Mouse (Mus musculus) B cell, adult 2 months (primary cell): ENCODE results near the gene Rorc.
A peak's percentile ranks its signal among the peaks of the same experiment; 100 is the strongest.

ENCODE experiments used
- DNase-seq, 2 experiments: peaks; one replicate each; pipeline ENCODE4 v3.0.0; 2022

Rorc gene

DNA sequence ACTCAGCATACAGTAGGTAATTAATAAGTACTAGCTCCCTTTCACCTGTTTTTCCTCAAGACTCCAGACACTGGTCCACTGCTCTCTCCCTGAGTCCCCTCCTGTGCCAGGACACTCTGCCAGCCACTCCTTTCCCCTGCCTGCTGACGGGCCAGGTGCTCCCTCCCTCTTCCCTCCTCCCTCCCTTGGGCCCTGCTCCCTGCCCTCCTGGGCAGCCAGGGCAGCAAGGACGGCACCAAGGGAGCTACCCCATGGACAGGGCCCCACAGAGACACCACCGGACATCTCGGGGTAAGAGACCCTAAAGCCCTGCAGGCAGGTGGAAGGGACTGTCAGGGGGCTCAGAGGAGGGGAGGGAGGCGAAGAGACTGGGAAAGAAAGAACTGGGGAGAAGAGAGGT is at the start of gene Rorc:
Gene Rorc (plus strand): TSS at position 154 of the 400 bp plus-strand sequence.
- DNase-seq: no peak

GRCm38 (mm10) chr3:94328681-94329080 is 43.9 kb upstream of the Rorc start:
- no peak for DNase-seq

- no peak for DNase-seq
These were observed 38.2 kb upstream of the Rorc start for GRCm38 (mm10) chr3:94334442-94334841.

GRCm38 (mm10) chr3:94338522-94338921 is 34.1 kb upstream of the Rorc start:
- DNase-seq: no peak

- no peak for DNase-seq
These were observed 30.6 kb upstream of the Rorc start, which contains the start of gene Them5 for GRCm38 (mm10) chr3:94341959-94342422. TSS of gene Them5 (plus strand) at chr3:94342099.

DNA sequence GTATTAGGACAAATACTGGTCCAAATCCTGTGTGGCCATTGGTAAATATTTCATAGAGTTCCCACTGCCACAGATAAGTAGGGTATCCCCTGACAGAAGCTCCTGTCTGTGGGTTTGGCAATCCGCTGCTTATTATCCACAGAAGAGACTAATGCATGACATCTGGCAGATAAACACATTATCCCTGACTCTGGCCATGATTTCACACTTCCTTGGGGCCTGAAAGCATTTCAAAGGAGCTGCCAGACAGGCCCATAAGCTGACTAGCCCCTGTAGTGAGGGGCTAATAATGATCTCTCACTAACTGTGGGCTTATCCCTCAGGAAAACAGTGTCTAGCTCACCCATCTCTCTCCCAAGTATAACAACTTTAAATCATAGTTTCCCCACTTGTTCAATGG is 30.0 kb upstream of the Rorc start:
- DNase-seq: no peak

- DNase-seq: no peak
These were observed 28.4 kb upstream of the Rorc start for GRCm38 (mm10) chr3:94344182-94344581.

DNA sequence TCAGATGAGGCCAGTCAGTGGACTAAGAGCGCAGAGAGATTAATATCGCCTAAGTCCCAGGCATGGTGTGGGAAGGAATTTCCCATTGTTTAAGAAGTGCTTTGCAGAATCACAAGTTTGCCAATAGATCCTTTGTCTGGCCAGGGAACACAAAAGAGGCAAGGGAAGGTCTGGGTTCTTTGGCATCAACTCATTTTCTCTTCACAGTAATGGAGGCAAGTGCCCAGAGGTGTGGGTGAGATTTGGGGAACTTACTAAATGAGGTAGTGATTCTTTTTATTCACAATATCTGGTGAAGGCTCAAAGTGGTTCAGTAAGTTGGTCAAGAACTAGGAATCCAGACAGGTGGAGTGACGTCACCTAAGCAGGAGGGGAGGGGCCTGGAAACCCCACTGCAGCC is 27.7 kb upstream of the Rorc start:
- no peak for DNase-seq

DNA sequence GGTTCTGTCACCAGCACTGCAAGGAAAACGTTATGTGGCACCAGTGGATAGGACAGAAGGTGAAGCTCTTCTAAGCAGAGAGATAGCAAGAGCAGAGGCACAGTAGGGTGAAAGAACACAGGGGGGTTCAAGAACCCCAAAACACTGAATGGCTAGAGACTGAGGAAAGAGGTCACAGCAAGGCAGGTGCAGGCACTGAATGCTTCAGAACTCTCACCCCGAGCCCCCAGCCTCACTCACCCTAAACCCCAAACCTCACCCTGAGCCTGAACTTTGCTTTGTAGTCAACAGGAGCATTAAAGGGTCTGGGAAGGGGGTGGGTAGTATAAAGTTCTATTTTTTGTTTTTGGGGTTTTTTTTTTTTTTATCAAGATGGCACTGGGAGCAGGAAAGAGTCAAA is 24.4 kb upstream of the Rorc start:
- DNase-seq: no peak

DNA sequence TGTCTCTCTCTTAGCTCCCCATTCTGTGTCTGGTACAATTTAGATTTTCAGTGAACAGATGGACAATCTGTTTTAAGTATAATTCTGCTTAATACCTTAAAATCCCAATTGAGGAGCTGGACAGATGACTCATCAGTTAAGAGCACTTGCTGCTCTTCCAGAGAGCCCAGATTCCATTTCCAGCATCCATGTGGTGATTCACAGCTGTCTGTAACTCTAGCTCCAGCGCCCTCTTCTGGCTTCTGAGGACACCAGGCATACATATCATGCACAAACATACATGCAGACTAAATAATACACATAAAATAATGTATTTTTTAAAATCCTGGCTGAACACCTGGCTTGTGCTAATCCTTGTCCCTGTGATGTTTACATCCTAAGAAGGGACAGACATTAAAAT is 11.8 kb upstream of the Rorc start:
- DNase-seq: no peak

DNA sequence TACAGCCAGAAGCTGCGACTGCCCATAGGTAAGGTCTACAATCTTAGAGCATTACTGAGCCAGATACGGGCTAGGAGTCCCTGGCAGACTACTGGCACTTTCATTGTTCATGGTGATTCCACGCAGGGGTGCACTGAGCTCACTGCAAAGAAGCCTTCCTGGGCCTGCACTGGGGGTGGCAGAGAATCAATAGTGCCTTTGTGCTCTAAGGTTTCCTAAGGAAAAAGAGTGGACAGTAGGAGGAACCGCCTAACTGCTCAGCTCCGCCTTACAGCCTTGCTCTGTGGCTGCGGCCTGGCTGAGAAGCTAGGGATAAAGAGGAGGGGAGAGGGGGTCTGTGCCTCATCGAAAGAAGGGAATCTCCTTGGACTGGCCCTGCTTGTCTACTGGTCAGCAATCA is 10.5 kb upstream of the Rorc start, which contains the start of gene C2cd4d:
Gene C2cd4d (plus strand): TSS at position 301 of the 400 bp plus-strand sequence.
- DNase-seq: no peak

DNA sequence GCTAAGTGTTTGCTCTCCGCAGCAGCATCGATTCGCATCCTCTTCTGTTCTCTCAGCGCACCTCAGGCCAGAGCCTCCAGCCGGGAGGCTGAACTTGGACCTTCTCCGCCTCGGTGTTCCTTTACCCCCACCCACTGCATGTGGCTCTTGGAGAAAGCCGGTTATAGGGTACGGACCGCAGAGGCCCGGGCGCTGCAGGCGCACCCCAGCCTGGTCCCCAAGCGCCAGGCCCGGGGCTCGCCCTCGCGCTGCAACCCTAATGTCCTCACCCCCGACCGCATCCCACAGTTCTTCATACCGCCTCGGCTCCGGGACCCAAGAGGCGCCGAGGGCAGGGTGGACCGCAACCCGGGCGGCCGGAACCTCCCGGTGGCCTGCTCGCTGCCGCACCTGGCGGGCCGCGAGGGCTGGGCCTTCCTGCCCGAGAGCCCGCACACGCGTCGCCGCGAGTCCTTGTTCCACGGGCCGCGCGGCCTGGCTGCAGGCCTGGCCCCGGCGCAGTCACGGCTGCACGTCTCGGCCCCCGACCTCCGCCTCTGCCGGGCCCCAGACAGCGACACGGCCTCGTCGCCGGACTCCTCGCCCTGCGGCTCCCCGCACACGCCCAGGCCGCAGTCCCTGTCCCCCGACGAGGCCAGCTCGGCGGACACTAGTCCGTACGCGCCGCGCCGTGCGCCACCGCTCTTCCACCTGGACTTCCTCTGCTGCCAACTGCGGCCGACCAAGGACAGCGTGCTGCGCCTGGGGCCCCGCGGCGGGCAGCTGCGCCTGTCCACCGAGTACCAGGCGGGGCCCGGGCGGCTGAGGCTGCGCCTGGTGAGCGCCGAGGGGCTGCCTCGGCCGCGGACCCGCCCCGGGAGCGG is 9.1 kb upstream of the Rorc start:
- no peak for DNase-seq

DNA sequence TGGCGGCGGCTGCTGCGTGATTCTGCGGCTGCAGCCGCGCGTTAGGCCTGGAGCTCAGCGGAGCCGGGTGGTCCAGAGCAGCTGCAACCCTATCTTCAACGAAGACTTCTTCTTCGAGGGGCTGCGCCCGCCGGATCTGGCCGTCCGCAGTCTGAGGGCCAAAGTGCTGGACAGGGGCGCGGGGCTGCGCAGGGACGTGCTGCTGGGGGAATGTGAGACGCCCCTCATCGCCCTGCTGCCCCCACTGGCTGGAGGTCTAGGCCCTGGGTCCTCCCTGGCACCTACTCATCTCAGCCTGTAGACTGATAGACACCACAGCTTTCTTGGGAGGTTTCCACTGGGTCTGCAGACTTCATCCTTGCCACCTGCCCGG is 8.5 kb upstream of the Rorc start:
- DNase-seq: no peak

- peak; percentile 76 to 78 for DNase-seq
These were observed 5.8 kb upstream of the Rorc start for GRCm38 (mm10) chr3:94366761-94367160.

DNA sequence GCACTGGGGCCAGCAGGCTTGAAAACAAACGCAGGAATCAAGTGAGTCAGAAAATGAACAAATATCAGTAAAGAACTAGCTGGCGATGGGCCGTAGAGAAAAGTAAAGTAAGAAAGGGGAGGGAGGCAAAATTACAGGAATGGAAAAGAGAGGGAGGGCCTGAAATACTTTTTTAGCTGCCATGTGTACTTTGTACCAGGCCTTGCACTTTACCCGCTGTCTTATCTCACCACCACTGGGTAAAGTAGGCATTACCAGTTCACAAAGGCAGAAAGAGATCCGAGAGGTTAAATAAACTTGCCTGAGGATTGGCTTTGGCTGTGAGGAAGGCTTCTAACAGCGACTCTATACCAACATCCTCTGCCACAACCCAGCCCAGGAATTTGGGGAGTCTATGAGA is 5.1 kb upstream of the Rorc start:
- DNase-seq: no peak

- no peak for DNase-seq
These were observed 4.0 kb upstream of the Rorc start for GRCm38 (mm10) chr3:94368631-94369030.

DNA sequence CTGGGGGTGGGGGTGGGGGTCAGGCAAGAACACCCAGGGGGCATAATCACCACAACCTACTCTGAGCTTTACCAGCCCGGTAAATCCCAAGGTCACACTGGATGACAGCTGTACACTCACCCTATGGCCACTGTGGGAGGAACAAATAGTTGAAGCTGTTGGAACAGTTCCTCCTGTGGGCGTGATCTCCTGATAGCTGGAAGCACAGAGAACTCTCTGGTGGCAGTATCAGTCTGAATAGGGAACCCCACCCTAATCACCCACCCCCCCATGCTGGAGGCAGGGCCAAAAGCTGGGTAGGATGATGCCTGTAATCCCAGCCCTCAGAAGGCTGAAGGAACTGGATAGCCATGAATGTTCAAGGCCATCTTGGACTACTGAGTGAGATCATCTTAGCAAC is 2.9 kb upstream of the Rorc start:
- DNase-seq: no peak

GRCm38 (mm10) chr3:94371637-94372036 is 957 bp upstream of the Rorc start:
- DNase-seq: no peak

- DNase-seq: no peak
These were observed 556 bp upstream of the Rorc start for GRCm38 (mm10) chr3:94372038-94372437.

GRCm38 (mm10) chr3:94373090-94373489 is 496 bp downstream of the Rorc start:
- DNase-seq: no peak

DNA sequence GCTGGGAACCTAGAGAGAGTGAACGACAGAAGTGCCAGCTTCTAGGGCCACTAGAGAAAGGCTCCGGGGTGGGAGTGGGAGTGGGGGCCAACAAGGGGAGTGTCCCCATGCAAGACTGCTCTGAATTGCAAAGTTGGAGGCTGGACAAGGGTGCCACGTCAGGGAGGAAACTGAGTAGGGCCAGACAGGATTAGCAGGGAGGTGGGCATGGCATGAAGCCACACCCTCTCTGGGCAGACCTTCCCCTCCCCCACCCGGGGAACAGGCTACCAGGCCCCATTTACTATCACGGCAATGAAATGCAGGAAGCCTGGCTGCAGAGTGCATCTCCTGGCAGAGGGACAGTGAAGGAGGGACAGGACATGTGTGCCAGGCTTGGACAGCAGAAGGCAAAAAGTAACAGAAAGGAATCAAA is 1.0 kb downstream of the Rorc start:
- DNase-seq: no peak

GRCm38 (mm10) chr3:94374636-94375035 is 2.0 kb downstream of the Rorc start:
- DNase-seq: no peak

DNA sequence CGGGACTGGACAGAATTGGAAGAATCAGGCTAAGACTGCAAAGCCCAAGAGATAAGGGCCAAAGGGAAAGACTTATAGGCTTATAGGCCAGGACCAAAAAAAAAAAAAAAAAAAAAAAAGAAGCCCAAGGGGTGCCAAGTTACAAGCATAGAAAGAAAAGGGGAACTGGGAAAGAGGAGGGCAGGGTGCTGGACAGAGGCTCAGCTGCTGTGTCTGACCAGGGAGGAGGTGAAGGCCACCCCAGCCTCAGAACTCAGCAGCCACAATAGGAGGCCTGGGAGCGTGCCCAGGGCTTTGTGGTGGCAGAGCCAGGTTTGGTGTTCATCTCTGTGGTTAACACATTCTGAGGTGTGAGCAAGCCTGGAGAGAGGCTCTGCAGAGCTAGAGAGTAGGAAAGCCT is 2.6 kb downstream of the Rorc start:
- no peak for DNase-seq

DNA sequence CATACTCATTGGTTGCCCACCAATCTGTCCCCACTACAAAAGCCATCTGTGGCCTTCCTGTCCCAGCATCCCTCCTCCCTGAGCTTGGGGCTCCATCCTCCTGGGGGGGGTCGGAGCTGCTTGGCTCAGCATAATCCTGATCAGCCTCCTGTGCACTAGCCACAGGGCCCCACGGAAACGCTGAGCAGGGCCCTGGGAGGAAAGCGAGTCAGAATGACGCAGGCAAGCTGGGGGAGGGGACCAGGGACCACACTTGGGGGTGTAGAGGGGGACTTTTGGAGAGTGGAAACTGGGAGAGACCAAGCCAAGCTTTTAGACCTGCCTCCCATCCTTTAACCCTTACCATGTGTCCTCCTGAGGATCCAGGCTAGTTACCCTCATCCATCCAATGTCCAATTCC is 3.3 kb downstream of the Rorc start:
- DNase-seq: no peak
